Mouse (Mus musculus) neutrophil, adult 59 days (primary cell): ENCODE results near the gene Cdcp1. TPM values are rescaled to one million over a fixed set of nuclear protein-coding genes. Genes with fewer than 3 reads are reported as not detected.

Source experiments
- total RNA-seq, 2 experiments: library from RNA; stranded (reverse); gene quantifications; 1 replicate in 1 of 2; 2 replicates in 1 of 2; pipeline ENCODE4 v1.2.4; 2023

The Cdcp1 gene
- total RNA-seq = under 1 TPM in 1 of 2 experiments, not detected in 1; 0.13 TPM

DNA sequence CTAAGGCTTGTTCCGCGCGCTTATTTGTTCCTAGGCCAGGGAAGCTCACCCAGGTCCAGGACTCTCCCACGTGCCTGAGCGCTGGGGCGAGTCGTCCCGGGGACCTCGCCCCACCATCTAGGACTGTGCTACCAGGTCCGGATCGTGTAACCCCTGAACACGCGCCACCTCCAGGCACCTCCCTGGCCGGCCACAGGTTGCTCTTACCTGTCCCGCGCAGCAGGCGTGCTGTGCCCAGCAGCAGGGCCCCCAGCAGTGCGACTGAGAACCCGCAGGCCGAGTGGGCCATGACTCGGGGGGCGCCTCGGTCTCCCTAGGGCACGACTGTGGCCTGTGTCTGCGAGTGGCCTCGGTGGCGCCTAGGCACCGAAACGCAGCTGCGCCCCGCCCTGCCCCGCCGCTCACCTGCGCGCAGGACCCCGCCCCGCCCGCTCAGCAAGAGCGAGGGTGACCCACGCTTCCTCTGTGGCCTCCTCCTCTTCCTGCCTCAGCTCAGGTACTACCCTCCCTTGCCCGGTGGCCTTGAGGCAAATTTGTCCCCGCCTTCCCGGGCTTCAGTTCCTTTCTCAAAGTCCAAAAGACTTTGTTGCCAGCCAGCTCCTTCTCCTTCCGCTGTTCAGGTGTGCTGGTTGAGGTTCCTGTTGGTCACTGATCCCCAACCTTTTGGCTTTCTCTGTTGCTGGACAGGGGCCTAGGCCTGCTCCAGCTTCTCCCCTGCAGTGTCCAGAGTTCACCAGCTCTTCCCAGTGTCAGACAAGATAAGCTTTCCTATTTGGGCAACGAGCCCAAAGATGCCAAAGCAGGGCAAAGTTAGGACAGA is at the start of gene Cdcp1:
Cdcp1 (minus strand) TSS at position 418 of the 820 bp plus-strand sequence.

DNA sequence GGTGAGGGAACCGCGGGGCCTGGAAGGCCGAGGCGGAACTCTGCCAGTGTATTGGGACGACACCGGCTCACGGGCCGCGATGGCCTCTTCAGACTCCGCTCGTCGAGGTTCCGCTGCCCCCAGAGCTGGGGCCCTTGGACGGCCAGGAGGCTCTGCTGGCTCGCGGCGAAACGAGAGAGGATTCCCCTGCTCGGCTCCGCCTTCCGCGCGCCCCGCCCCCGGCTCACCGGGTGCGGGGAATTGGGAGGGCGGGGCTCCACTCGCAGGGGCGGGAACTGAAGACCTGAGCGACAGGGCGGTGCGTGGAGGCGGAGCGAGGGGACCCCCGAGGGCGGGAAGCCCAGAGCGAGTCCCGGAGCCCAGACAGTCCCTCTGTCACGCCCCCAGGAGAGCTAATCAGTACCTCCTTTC is 44.8 kb upstream of the Cdcp1 start, which contains the start of gene Tmem158:
Tmem158 (minus strand) TSS at position 154 of the 411 bp plus-strand sequence.

DNA sequence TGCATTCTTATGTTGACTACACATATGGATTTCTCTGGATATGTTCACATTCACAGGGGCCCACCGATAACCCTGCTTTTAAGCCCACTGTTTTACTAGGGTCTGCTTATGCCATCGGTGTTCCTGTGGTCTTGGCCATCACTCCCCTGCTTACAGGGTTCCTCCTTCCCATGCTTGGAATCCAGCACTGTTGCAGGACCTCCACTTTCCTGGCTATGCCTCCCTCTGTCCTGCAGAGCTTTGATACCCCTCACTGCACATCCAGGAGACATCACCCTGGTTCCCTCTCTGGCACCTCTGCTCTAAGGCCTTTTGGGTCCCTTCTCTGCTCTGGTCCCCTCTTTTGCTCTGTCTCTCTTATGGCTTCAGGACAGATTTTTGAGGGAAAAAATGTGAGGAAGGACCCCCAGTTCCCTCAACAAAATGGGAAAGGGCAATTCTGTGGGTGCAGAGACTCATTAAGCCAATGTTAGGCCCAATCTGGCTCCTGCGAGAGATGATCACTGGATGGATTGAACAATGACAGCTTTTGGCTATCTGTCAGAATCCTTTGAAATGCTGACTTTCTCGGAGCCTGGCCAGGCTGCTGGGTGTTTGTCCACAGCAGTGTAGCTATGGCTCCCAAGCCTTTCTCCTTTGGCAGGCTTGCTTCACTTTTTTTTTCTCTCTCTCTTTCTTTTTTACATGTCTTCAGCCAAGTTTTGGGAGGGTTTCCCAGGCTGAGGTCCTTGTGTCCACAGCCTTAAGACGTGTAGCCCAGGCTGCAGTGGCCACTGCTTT is 65.4 kb downstream of the Cdcp1 start, which contains the start of gene Clec3b:
Clec3b (plus strand) TSS at position 706 of the 780 bp plus-strand sequence.

Other genes with a start within 250 kb of the Cdcp1 start
- gene Tmem42, start 194.7 kb downstream of the Cdcp1 start, total RNA-seq = 1 to 10 TPM; 3.7 to 6.0 TPM
- not detected for gene Tgm4, start 181.3 kb downstream of the Cdcp1 start, total RNA-seq
- gene Zdhhc3, start 102.8 kb downstream of the Cdcp1 start, total RNA-seq = 100 to 1,000 TPM; 105 to 116 TPM
- 10 to 100 TPM; 26.9 to 29.5 TPM for gene Exosc7, start 102.8 kb downstream of the Cdcp1 start, total RNA-seq
- not detected for gene Clec3b, start 65.1 kb downstream of the Cdcp1 start, total RNA-seq
- gene Tmem158, start 44.7 kb upstream of the Cdcp1 start, total RNA-seq = under 1 TPM; 0.27 to 0.35 TPM
- gene Lars2, start 150.9 kb upstream of the Cdcp1 start, total RNA-seq = 100 to 1,000 TPM; 274 to 275 TPM